Mouse (Mus musculus) midbrain, embryonic 14.5 days (tissue): ENCODE measurements around the gene Zfp385c. TPM values are rescaled to one million over a fixed set of nuclear protein-coding genes. Genes with fewer than 3 reads are reported as not detected.

Experiments
- ATAC-seq: fragments of 200-750 bp; cut with Nextera tagmentation; 2 replicates; pipeline ENCODE4 v1.8.0; 2017; ENCODE audit warnings: moderate number of reproducible peaks, moderate library complexity; ENCODE audit not compliant: low FRiP score, low TSS enrichment
- DNase-seq: peaks from one replicate; pipeline ENCODE4 v3.0.0-alpha.2; 2015
- H3K27ac ChIP-seq: fragments of 300-500 bp; sonication (generic); replicated peaks from 2 replicates; pipeline ENCODE4 v1.5.1; 2014; ENCODE audit warnings: mild to moderate bottlenecking, low read depth, low read length, moderate library complexity
- H3K27me3 ChIP-seq: fragments of 300-500 bp; sonication (generic); 2 replicates; pipeline ENCODE4 v1.6.1; 2014; ENCODE audit warnings: low read length, control low read depth, mixed read lengths; ENCODE audit not compliant: control insufficient read depth, insufficient read depth
- H3K36me3 ChIP-seq: fragments of 300-500 bp; sonication (generic); 2 replicates; pipeline ENCODE4 v1.6.1; 2014; ENCODE audit warnings: low read length, control low read depth; ENCODE audit not compliant: control insufficient read depth, insufficient read depth
- H3K4me1 ChIP-seq: fragments of 300-500 bp; sonication (generic); 2 replicates; pipeline ENCODE4 v1.6.1; 2014; ENCODE audit warnings: mild to moderate bottlenecking, antibody characterized with exemption, low read length, control low read depth; ENCODE audit not compliant: control insufficient read depth, insufficient read depth
- H3K4me2 ChIP-seq: fragments of 300-500 bp; sonication (generic); 2 replicates; pipeline ENCODE4 v1.6.1; 2014; ENCODE audit warnings: mild to moderate bottlenecking, low read length, moderate library complexity
- H3K4me3 ChIP-seq: fragments of 300-500 bp; sonication (generic); replicated peaks from 2 replicates; pipeline ENCODE4 v1.5.1; 2014; ENCODE audit warnings: low read depth, low read length
- H3K9ac ChIP-seq: fragments of 300-500 bp; sonication (generic); replicated peaks from 2 replicates; pipeline ENCODE4 v1.6.1; 2014; ENCODE audit warnings: mild to moderate bottlenecking, low read length, moderate library complexity
- H3K9me3 ChIP-seq: fragments of 300-500 bp; sonication (generic); 2 replicates; pipeline ENCODE4 v1.6.1; 2016; ENCODE audit warnings: low read length, control low read depth, mixed read lengths; ENCODE audit not compliant: control insufficient read depth
- WGBS: fragments of 180-500 bp; shearing (Covaris S2); extraction: QIAGEN DNeasy Blood & Tissue Kit; methylation state at CpG from one replicate; pipeline ENCODE4 v1.1.7; 2014; 5-methylcytosine and 5-hydroxymethylcytosine counted together
- polyA plus RNA-seq: library from polyadenylated mRNA; unstranded; fragments of >200 nt; fragmentation: Nextera tagmentation; extraction: Ambion mirVana; gene quantifications from 2 replicates; pipeline ENCODE4 v1.2.1, GENCODE M21; 2014

Gene Zfp385c
- polyA plus RNA-seq, 1 experiment from 2014 or later, result 0.41 TPM

- WGBS, result 90% methylated on average over 6 of the region's 6 CpGs
Measured at GRCm38 (mm10) chr11:100730477-100731205, 38.4 kb upstream of the Zfp385c start.

DNA sequence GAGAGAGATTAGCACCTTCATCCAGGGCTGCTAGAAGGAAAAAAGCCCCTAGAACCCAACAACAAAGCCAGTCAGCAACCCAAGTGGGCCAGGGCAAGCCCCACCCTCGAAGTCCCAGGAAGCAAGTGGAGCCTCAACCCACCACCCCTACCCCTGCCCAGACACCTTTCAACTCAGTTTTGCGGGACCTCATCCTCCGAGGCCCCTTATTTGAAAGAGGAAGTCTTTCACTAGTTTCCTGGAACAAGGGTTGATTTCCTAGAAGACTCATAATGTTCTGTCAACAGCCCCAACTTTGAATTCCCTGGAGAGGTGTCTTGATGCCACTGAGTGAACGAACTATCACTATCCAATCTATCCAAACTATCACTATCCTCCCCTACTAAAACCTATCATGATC is 37.7 kb upstream of the Zfp385c start:
- no peaks in the 10 kb centered on the region for H3K27me3 ChIP-seq
- peaks cover 24% of the 10 kb centered on the region for H3K36me3 ChIP-seq
- WGBS, result 94% methylated on average over 4 of the region's 4 CpGs
- no peak for DNase-seq
- no peak overlapping the region for H3K4me3 ChIP-seq
- no peak overlapping the region for H3K27ac ChIP-seq
- no peaks in the 10 kb centered on the region for H3K4me1 ChIP-seq
- no peak for ATAC-seq
- no peaks in the 10 kb centered on the region for H3K9me3 ChIP-seq
- no peak overlapping the region for H3K4me2 ChIP-seq
- no peak overlapping the region for H3K9ac ChIP-seq

More at GRCm38 (mm10) chr11:100730477-100731205, 38.4 kb upstream of the Zfp385c start:
- H3K27ac ChIP-seq, result no peak overlapping the region
- H3K27me3 ChIP-seq, result no peaks in the 10 kb centered on the region
- no peaks in the 10 kb centered on the region for H3K9me3 ChIP-seq
- DNase-seq, result no peak
- no peaks in the 10 kb centered on the region for H3K4me1 ChIP-seq
- H3K4me2 ChIP-seq, result no peak overlapping the region
- H3K9ac ChIP-seq, result no peak overlapping the region
- no peak overlapping the region for H3K4me3 ChIP-seq
- no peak for ATAC-seq
- H3K36me3 ChIP-seq, result peaks cover 24% of the 10 kb centered on the region

- H3K4me2 ChIP-seq, result no peak overlapping the region
- no peaks in the 10 kb centered on the region for H3K27me3 ChIP-seq
- H3K27ac ChIP-seq, result no peak overlapping the region
- DNase-seq (no peak), ATAC-seq (no peak)
- WGBS, result 91% methylated on average over 6 of the region's 6 CpGs
- H3K4me3 ChIP-seq, result no peak overlapping the region
- no peaks in the 10 kb centered on the region for H3K9me3 ChIP-seq
- peaks cover 24% of the 10 kb centered on the region for H3K36me3 ChIP-seq
- H3K9ac ChIP-seq, result no peak overlapping the region
- no peaks in the 10 kb centered on the region for H3K4me1 ChIP-seq
Measured at GRCm38 (mm10) chr11:100728601-100729000, 36.3 kb upstream of the Zfp385c start.

DNA sequence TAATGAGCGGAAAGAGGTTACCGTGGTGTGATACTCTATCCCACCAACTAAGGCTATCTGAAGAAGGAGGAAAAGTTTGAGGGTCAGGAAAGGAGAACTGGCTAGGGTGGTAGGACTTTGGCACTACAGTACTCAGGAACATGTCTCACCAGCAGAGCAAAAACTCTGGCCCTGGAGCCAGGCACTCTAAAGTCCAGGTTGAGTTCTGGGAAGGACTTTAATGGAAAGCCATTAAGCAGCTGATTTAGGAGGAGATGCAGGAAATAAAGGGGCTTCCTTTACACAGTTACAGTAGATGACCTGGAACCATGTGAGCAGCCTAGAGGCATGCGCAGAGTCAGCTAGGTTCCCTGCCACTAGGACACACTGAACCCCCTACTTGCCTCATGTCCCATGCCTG is 34.9 kb upstream of the Zfp385c start:
- ATAC-seq (no peak), DNase-seq (no peak)
- 98% methylated on average over 3 of the region's 3 CpGs for WGBS
- Histone ChIP-seq H3K9ac (no peak overlapping the region), H3K4me2 (no peak overlapping the region), H3K4me1 (no peaks in the 10 kb centered on the region), H3K27ac (no peak overlapping the region), H3K9me3 (no peaks in the 10 kb centered on the region), H3K27me3 (no peaks in the 10 kb centered on the region), H3K4me3 (no peak overlapping the region), H3K36me3 (peaks cover 15% of the 10 kb centered on the region)

- Histone ChIP-seq H3K27me3 (no peaks in the 10 kb centered on the region), H3K36me3 (peaks cover 14% of the 10 kb centered on the region), H3K9me3 (no peaks in the 10 kb centered on the region), H3K4me3 (no peak overlapping the region), H3K4me1 (no peaks in the 10 kb centered on the region), H3K27ac (no peak overlapping the region), H3K4me2 (no peak overlapping the region), H3K9ac (no peak overlapping the region)
- DNase-seq (no peak), ATAC-seq (no peak)
- WGBS, result 65% methylated on average over 5 of the region's 5 CpGs
Measured at GRCm38 (mm10) chr11:100724919-100725512, 32.8 kb upstream of the Zfp385c start.

DNA sequence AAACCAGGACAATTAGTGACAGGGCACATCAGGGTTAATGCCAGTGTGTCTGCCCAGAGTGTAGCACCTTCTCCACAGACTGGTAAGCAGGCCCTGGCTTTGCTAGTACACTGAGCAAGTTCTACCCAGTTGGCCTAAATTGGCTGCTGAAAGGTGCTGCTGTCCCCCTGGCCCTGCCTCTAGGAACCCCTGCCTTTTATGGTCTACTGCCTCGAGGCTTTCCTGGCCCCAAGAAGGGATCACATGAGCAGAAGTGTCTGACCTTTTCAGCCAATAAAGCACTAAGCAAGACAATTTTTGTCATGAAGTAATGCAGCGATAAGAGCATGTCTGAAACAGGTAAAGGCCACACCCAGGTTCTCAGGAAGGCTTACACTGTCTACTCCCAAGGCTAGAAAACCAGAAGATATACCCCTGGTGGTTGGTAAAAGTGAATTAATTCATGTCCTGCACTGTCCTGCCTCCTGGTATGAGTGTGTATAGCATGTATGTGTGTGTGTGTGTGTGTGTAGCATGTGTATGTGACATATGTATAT is 30.3 kb upstream of the Zfp385c start:
- H3K27ac ChIP-seq, result no peak overlapping the region
- 62% methylated on average over 2 of the region's 2 CpGs for WGBS
- H3K4me1 ChIP-seq, result no peaks in the 10 kb centered on the region
- H3K27me3 ChIP-seq, result no peaks in the 10 kb centered on the region
- H3K4me3 ChIP-seq, result no peak overlapping the region
- peaks cover 18% of the 10 kb centered on the region for H3K36me3 ChIP-seq
- DNase-seq, result no peak
- no peak for ATAC-seq
- H3K9ac ChIP-seq, result no peak overlapping the region
- H3K9me3 ChIP-seq, result no peaks in the 10 kb centered on the region
- no peak overlapping the region for H3K4me2 ChIP-seq

GRCm38 (mm10) chr11:100721776-100722492 is 29.7 kb upstream of the Zfp385c start:
- DNase-seq (no peak), ATAC-seq (no peak)
- no peak overlapping the region for H3K4me2 ChIP-seq
- no peaks in the 10 kb centered on the region for H3K27me3 ChIP-seq
- no peaks in the 10 kb centered on the region for H3K4me1 ChIP-seq
- 71% methylated on average over 8 of the region's 8 CpGs for WGBS
- H3K9ac ChIP-seq, result no peak overlapping the region
- no peak overlapping the region for H3K4me3 ChIP-seq
- H3K9me3 ChIP-seq, result no peaks in the 10 kb centered on the region
- H3K36me3 ChIP-seq, result peaks cover 24% of the 10 kb centered on the region
- H3K27ac ChIP-seq, result no peak overlapping the region

GRCm38 (mm10) chr11:100721254-100721653 is 29.0 kb upstream of the Zfp385c start:
- ATAC-seq (no peak), DNase-seq (no peak)
- no peaks in the 10 kb centered on the region for H3K4me1 ChIP-seq
- no peak overlapping the region for H3K9ac ChIP-seq
- WGBS, result 53% methylated on average over 4 of the region's 4 CpGs
- H3K4me2 ChIP-seq, result no peak overlapping the region
- H3K36me3 ChIP-seq, result peaks cover 31% of the 10 kb centered on the region
- H3K4me3 ChIP-seq, result no peak overlapping the region
- H3K9me3 ChIP-seq, result no peaks in the 10 kb centered on the region
- no peak overlapping the region for H3K27ac ChIP-seq
- no peaks in the 10 kb centered on the region for H3K27me3 ChIP-seq
